Mouse (Mus musculus) hindbrain, embryonic 14.5 days (tissue): ENCODE measurements around the gene Herc3. TPM values are rescaled to one million over a fixed set of nuclear protein-coding genes. Genes with fewer than 3 reads are reported as not detected.
"Not testable (repeated sequence)": the region's sequence is repeated elsewhere in the genome, so short reads cannot be mapped to it uniquely, and the experiment has no call there.

ENCODE experiments used
- ATAC-seq: fragments of 200-750 bp; cut with Nextera tagmentation; 2 replicates; pipeline ENCODE4 v1.8.0; 2017; ENCODE audit warnings: moderate number of reproducible peaks, mild to moderate bottlenecking, moderate TSS enrichment, moderate library complexity; ENCODE audit not compliant: low FRiP score
- DNase-seq: peaks from one replicate; pipeline ENCODE4 v3.0.0-alpha.2; 2015; ENCODE audit warnings: low spot score
- H3K27ac ChIP-seq: fragments of 300-500 bp; sonication (generic); 2 replicates; pipeline ENCODE4 v1.5.1; 2014; ENCODE audit warnings: mild to moderate bottlenecking, moderate library complexity
- H3K27me3 ChIP-seq: fragments of 300-500 bp; sonication (generic); 2 replicates; pipeline ENCODE4 v1.6.1; 2014; ENCODE audit warnings: mild to moderate bottlenecking, low read length, mixed read lengths; ENCODE audit not compliant: control insufficient read depth, insufficient read depth
- H3K36me3 ChIP-seq: fragments of 300-500 bp; sonication (generic); replicated peaks from 2 replicates; pipeline ENCODE4 v1.6.1; 2014; ENCODE audit not compliant: control insufficient read depth, insufficient read depth
- H3K4me1 ChIP-seq: fragments of 300-500 bp; sonication (generic); replicated peaks from 2 replicates; pipeline ENCODE4 v1.6.1; 2014; ENCODE audit warnings: antibody characterized with exemption, low read length, mixed read lengths; ENCODE audit not compliant: control insufficient read depth, insufficient read depth
- H3K4me2 ChIP-seq: fragments of 300-500 bp; sonication (generic); replicated peaks from 2 replicates; pipeline ENCODE4 v1.6.1; 2014; ENCODE audit warnings: mild to moderate bottlenecking, moderate library complexity
- H3K4me3 ChIP-seq: fragments of 300-500 bp; sonication (generic); replicated peaks from 2 replicates; pipeline ENCODE4 v1.5.1; 2014; ENCODE audit warnings: mild to moderate bottlenecking, low read length
- H3K9ac ChIP-seq: fragments of 300-500 bp; sonication (generic); 2 replicates; pipeline ENCODE4 v1.6.1; 2014
- H3K9me3 ChIP-seq: fragments of 300-500 bp; sonication (generic); 2 replicates; pipeline ENCODE4 v1.6.1; 2016; ENCODE audit warnings: low read length; ENCODE audit not compliant: control insufficient read depth
- WGBS: fragments of 180-500 bp; shearing (Covaris S2); extraction: QIAGEN DNeasy Blood & Tissue Kit; methylation state at CpG from one replicate; pipeline ENCODE4 v1.1.7; 2014; 5-methylcytosine and 5-hydroxymethylcytosine counted together
- polyA plus RNA-seq: library from polyadenylated mRNA; unstranded; fragments of >200 nt; fragmentation: Nextera tagmentation; extraction: Ambion mirVana; gene quantifications from 2 replicates; pipeline ENCODE4 v1.2.1, GENCODE M21; 2014

The Herc3 gene
- polyA plus RNA-seq, 1 experiment from 2014 or later: 33.7 TPM

GRCm38 (mm10) chr6:58847836-58848235 is 16.6 kb downstream of the Herc3 start:
- WGBS: 93% methylated on average over 5 of the region's 5 CpGs
- Histone ChIP-seq H3K27me3 (no peaks in the 10 kb centered on the region), H3K4me2 (no peak overlapping the region), H3K36me3 (0 out of 2 replicates have a peak, but pooled peaks cover 9% of the 10 kb centered on the region), H3K4me3 (no peak overlapping the region), H3K4me1 (no peaks in the 10 kb centered on the region), H3K27ac (no peak overlapping the region), H3K9me3 (no peaks in the 10 kb centered on the region), H3K9ac (no peak overlapping the region)
- DNase-seq (no peak), ATAC-seq (no peak)

DNA sequence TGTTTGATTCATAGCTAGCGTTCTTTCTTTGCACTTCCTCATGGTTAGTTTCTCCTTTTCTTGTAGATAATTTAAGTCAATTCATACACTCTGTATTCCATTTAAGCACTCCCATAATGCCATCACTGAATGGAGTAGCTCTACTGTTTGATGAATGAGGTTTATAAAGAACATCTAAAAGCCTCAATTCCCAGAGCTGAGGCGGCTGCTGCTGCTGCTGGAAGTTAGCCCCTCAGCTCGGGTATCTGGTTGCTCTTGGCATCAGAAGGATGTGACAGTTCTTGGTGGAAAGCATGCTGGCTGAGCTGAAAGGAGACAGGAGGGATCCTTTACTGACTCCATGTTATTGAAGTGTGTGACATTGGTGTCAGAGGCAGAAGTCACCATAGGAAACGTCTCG is 18.1 kb downstream of the Herc3 start:
- H3K4me1 ChIP-seq: no peaks in the 10 kb centered on the region
- 36% methylated on average over 5 of the region's 5 CpGs for WGBS
- H3K27me3 ChIP-seq: no peaks in the 10 kb centered on the region
- H3K4me3 ChIP-seq: no peak overlapping the region
- no peak for DNase-seq
- no peak overlapping the region for H3K9ac ChIP-seq
- ATAC-seq: no peak; the same call in 1 of the 2 replicates
- 0 out of 2 replicates have a peak, but pooled peaks cover 9% of the 10 kb centered on the region for H3K36me3 ChIP-seq
- no peaks in the 10 kb centered on the region for H3K9me3 ChIP-seq
- no peak overlapping the region for H3K27ac ChIP-seq
- no peak overlapping the region for H3K4me2 ChIP-seq

- no peaks in the 10 kb centered on the region for H3K27me3 ChIP-seq
- H3K4me1 ChIP-seq: no peaks in the 10 kb centered on the region
- no peak overlapping the region for H3K4me3 ChIP-seq
- no peak for DNase-seq
- WGBS: 80% methylated on average over 10 of the region's 10 CpGs
- H3K9me3 ChIP-seq: no peaks in the 10 kb centered on the region
- H3K9ac ChIP-seq: no peak overlapping the region
- no peak overlapping the region for H3K27ac ChIP-seq
- H3K36me3 ChIP-seq: peaks cover 18% of the 10 kb centered on the region; the same call in 1 of the 2 replicates
- no peak overlapping the region for H3K4me2 ChIP-seq
- ATAC-seq: peak; percentile 59; the same call in 1 of the 2 replicates
Measured at GRCm38 (mm10) chr6:58855676-58856367, 24.6 kb downstream of the Herc3 start.

DNA sequence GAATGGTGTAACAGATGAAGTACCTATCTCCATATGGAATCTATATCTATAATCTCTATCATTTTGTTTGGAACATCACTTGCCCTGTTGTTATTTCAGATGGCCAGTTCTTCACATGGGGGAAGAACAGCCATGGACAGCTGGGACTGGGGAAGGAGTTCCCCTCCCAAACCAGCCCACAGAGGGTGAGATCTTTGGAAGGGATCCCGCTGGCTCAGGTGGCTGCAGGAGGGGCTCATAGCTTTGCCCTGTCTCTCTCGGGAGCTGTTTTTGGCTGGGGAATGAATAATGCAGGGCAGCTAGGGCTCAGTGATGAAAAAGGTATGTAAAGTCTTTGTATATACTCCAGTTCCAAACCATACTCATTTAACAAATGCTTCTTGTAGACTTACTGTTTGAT is 25.2 kb downstream of the Herc3 start:
- DNase-seq (no peak), ATAC-seq (no peak)
- Histone ChIP-seq H3K27me3 (no peaks in the 10 kb centered on the region), H3K27ac (no peak overlapping the region), H3K9ac (no peak overlapping the region), H3K4me2 (no peak overlapping the region), H3K9me3 (no peaks in the 10 kb centered on the region), H3K4me1 (no peaks in the 10 kb centered on the region), H3K4me3 (no peak overlapping the region), H3K36me3 (peaks cover 18% of the 10 kb centered on the region; the same call in 1 of the 2 replicates)
- WGBS: 63% methylated on average over 2 of the region's 2 CpGs

GRCm38 (mm10) chr6:58859517-58859916 is 28.3 kb downstream of the Herc3 start:
- DNase-seq (no peak), ATAC-seq (no peak)
- Histone ChIP-seq H3K4me3 (no peak overlapping the region), H3K4me2 (no peak overlapping the region), H3K36me3 (peaks cover 18% of the 10 kb centered on the region; the same call in 1 of the 2 replicates), H3K27ac (no peak overlapping the region), H3K9ac (no peak overlapping the region), H3K9me3 (no peaks in the 10 kb centered on the region), H3K4me1 (no peaks in the 10 kb centered on the region), H3K27me3 (no peaks in the 10 kb centered on the region)
- 83% methylated on average over 4 of the region's 4 CpGs for WGBS

DNA sequence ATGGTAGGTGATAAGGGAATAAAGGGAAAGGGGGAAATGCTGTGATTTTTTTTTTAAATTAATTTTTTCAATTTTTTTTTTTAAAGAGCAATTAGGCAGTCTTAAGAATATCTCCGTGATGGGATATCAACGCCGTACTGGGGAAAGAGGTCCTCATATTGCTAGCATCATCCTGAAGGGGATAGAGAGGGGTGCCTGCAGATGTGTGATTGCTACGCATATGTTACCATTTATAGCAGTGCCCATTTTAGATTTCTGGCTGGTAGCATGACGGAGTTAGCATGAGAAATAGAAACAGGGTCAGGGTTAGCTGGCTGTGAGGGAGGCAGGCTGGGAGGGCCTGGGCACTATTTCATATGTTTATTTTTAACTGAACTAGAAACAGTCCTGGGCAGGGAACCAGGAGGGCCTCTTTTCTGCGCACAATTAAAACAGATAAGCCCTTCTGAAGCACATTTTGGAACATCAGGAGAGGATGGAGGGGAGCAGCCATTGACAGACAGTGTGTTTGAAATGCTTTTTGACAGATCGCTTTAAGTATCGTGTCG is 31.3 kb downstream of the Herc3 start:
- H3K27ac ChIP-seq: no peak overlapping the region
- no peaks in the 10 kb centered on the region for H3K27me3 ChIP-seq
- no peak overlapping the region for H3K4me3 ChIP-seq
- H3K9me3 ChIP-seq: no peaks in the 10 kb centered on the region
- no peak overlapping the region for H3K4me2 ChIP-seq
- WGBS: 85% methylated on average over 9 of the region's 9 CpGs
- H3K36me3 ChIP-seq: peaks cover 16% of the 10 kb centered on the region; the same call in 1 of the 2 replicates
- H3K4me1 ChIP-seq: no peaks in the 10 kb centered on the region
- no peak overlapping the region for H3K9ac ChIP-seq
- DNase-seq: no peak
- no peak for ATAC-seq

GRCm38 (mm10) chr6:58863631-58864235 is 32.5 kb downstream of the Herc3 start:
- Histone ChIP-seq H3K9ac (no peak overlapping the region), H3K36me3 (peaks cover 10% of the 10 kb centered on the region; the same call in 1 of the 2 replicates), H3K4me3 (no peak overlapping the region), H3K9me3 (no peaks in the 10 kb centered on the region), H3K27me3 (no peaks in the 10 kb centered on the region), H3K27ac (no peak overlapping the region), H3K4me1 (no peaks in the 10 kb centered on the region), H3K4me2 (no peak overlapping the region)
- DNase-seq (no peak), ATAC-seq (no peak)
- 85% methylated on average over 4 of the region's 4 CpGs for WGBS

DNA sequence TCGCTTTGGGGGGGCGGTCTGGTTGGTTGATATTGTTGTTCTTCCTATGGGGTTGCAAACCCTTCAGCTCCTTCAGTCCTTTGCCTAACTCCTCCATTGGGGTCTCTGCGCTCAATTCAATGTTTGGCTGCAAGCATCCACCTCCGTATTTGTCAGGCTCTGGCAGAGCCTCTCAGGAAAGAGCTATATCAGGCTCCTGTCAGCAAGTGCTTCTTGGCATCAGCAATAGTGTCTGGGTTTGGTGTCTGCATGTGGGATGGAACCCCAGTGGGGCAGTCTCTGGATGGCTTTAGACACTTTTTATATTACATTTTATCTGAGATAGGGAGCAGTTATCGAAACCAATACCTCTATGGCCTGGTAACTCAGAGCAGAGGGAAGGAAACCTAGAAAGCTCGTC is 36.6 kb downstream of the Herc3 start:
- 94% methylated on average over 6 of the region's 6 CpGs for WGBS
- H3K9me3 ChIP-seq, H3K36me3 ChIP-seq, H3K9ac ChIP-seq, H3K4me2 ChIP-seq, H3K27ac ChIP-seq, H3K27me3 ChIP-seq, DNase-seq, ATAC-seq, H3K4me3 ChIP-seq, H3K4me1 ChIP-seq: not testable (repeated sequence)

- WGBS: 56% methylated on average over 4 of the region's 4 CpGs
Measured at GRCm38 (mm10) chr6:58879572-58879971, 48.3 kb downstream of the Herc3 start.

More at GRCm38 (mm10) chr6:58879572-58879971, 48.3 kb downstream of the Herc3 start:
- ATAC-seq: peak; percentile 59; the same call in 1 of the 2 replicates
- H3K36me3 ChIP-seq: peaks cover 24% of the 10 kb centered on the region
- H3K9ac ChIP-seq: no peak overlapping the region
- H3K27me3 ChIP-seq: no peaks in the 10 kb centered on the region
- no peak overlapping the region for H3K27ac ChIP-seq
- no peaks in the 10 kb centered on the region for H3K4me1 ChIP-seq
- no peaks in the 10 kb centered on the region for H3K9me3 ChIP-seq
- DNase-seq: no peak
- H3K4me2 ChIP-seq: no peak overlapping the region
- H3K4me3 ChIP-seq: no peak overlapping the region
